Mouse (Mus musculus): ENCODE data around the gene Dffb. TPM values are rescaled to one million over a fixed set of nuclear protein-coding genes. Genes with fewer than 3 reads are reported as not detected.
A peak's percentile ranks its signal among the peaks of the same experiment; 100 is the strongest.

The Dffb gene
- polyA plus RNA-seq, 1 experiment from 2014 or later = 13.5 TPM

DNA sequence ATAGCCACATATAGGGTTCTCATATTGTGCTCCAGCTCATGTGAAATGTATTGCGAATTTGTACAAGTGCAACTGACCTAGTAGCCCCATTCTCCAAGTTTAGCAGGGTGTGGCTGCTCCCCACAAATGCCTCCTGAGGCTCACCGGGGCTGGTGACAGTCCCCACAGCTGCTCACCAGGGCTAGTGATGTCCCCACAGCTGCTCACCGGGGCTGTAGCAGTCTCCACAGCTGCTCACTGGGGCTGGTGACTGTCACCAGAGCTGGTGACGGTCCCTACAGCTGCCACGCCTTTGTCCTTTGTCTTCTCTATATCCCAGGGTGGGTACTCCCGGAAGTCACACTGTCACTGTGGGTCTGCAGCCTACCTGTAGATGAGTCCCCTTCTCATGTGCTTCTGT, 31.3 kb upstream of the Dffb start:
- Histone ChIP-seq H3K4me3 (no peak overlapping the region), H3K27me3 (ENCODE audit: poor library complexity, severe bottlenecking) (no peaks in the 10 kb centered on the region), H3K27ac (no peak overlapping the region), H3K4me1 (peaks cover 6% of the 10 kb centered on the region), H3K36me3 (replicated peaks) (peaks cover 56% of the 10 kb centered on the region), H3K9me3 (no peaks in the 10 kb centered on the region)
- no peak for DNase-seq (ENCODE audit: extremely low spot score, low spot score)
- 92% methylated on average over 6 of the region's 6 CpGs for WGBS

DNA sequence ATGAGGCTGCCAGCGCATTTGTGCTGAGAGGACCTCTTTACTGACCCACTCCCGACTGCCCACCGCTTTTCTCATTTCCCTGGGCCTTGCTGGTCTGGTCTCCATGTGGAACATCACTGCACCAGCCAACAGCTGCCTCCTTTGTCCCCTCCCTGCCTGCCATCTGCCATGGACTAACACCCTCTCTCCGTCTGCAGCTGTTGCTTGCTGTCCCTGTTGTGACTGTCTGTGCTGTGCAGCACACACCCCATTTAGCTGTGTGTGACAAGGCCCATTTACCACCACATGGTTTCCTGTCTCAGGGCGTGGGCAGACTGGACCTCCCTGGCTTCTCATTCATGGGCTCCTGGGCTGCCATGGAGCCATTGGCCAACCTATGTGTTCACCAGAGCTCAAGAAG, 30.6 kb upstream of the Dffb start:
- Histone ChIP-seq H3K4me3 (no peak overlapping the region), H3K27ac (no peak overlapping the region), H3K4me1 (no peaks in the 10 kb centered on the region), H3K9me3 (no peaks in the 10 kb centered on the region), H3K27me3 (ENCODE audit: poor library complexity, severe bottlenecking) (no peaks in the 10 kb centered on the region), H3K36me3 (replicated peaks) (peaks cover 56% of the 10 kb centered on the region)
- no peak for DNase-seq (ENCODE audit: extremely low spot score, low spot score)
- WGBS = 91% methylated on average over 5 of the region's 5 CpGs

DNA sequence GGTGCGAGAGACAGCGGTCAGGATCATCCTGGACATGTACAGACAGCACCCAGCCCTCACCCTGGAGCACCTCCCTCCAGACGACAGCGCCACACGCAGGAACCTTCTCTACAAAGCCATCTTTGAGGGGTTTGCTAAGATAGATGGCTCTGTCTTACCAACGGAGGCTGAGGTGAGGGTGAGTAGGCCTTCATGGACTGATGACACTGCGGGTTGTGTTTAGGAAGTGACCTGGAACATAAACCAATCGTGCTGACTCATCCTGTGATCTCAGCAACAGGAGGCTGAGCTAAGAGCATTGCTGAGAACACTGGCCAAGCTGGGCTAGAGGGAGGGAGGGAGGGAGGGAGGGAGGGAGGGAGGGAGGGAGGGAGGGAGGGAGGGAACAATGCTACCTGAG, 18.6 kb upstream of the Dffb start:
- no peak for DNase-seq (ENCODE audit: extremely low spot score, low spot score)
- no peak overlapping the region for H3K27ac ChIP-seq
- peaks cover 99% of the 10 kb centered on the region for H3K36me3 ChIP-seq (replicated peaks)
- no peaks in the 10 kb centered on the region for H3K9me3 ChIP-seq
- H3K4me1 ChIP-seq = no peaks in the 10 kb centered on the region
- 93% methylated on average over 8 of the region's 8 CpGs for WGBS
- H3K27me3 ChIP-seq (ENCODE audit: poor library complexity, severe bottlenecking) = no peaks in the 10 kb centered on the region
- no peak overlapping the region for H3K4me3 ChIP-seq

DNA sequence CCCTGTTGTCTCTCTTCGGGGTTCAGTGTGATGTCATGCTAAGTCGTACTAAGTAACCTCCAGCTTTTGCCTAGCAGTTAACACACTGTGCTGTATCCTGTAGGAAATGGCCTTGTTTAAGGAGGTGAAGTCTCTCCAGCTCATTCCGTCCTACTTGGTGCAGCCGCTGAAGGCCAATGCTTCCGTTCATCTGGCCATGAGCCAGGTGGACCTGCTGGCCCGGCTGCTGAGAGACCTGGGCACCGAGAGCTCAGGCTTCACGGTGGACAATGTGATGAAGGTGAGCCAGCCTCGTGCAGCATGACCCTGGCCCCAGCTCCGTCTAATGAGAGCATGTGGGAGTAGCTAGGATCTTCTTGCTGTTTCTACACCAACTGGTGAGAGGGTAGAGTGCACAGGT, 17.8 kb upstream of the Dffb start:
- H3K27ac ChIP-seq = no peak overlapping the region
- no peaks in the 10 kb centered on the region for H3K9me3 ChIP-seq
- no peak for DNase-seq (ENCODE audit: extremely low spot score, low spot score)
- WGBS = 94% methylated on average over 10 of the region's 10 CpGs
- no peaks in the 10 kb centered on the region for H3K4me1 ChIP-seq
- H3K36me3 ChIP-seq (replicated peaks) = peaks cover 99% of the 10 kb centered on the region
- no peaks in the 10 kb centered on the region for H3K27me3 ChIP-seq (ENCODE audit: poor library complexity, severe bottlenecking)
- no peak overlapping the region for H3K4me3 ChIP-seq

GRCm38 (mm10) chr4:153980470-153980869, 5.5 kb upstream of the Dffb start:
- DNase-seq (ENCODE audit: extremely low spot score, low spot score) = no peak
- Histone ChIP-seq H3K4me3 (no peak overlapping the region), H3K9me3 (no peaks in the 10 kb centered on the region), H3K4me1 (peaks cover 15% of the 10 kb centered on the region), H3K27me3 (ENCODE audit: poor library complexity, severe bottlenecking) (no peaks in the 10 kb centered on the region), H3K36me3 (replicated peaks) (peaks cover 67% of the 10 kb centered on the region), H3K27ac (no peak overlapping the region)
- 91% methylated on average over 11 of the region's 11 CpGs for WGBS

DNA sequence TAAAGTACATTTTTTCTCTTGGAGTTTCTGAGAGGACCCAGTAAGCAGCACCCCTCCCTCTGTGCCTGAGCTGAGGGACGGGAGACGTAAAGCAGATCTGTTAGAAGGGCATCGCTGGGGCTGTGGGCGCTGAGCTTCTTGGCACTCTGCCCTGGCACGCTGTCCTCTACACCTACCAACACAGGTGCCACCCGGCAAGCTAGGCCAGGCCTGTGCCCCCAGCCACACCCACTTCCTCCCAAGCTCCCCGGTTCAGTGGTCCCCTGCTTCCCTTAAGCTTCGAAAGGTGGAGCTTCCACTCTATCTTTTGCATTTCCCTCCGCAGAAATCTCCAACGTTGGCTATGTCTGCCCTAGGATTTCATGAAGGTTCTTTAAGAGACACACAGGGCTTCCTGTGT, 4.3 kb upstream of the Dffb start:
- Histone ChIP-seq H3K36me3 (replicated peaks) (peaks cover 54% of the 10 kb centered on the region), H3K4me3 (no peak overlapping the region), H3K4me1 (peaks cover 19% of the 10 kb centered on the region), H3K27me3 (ENCODE audit: poor library complexity, severe bottlenecking) (no peaks in the 10 kb centered on the region), H3K27ac (no peak overlapping the region), H3K9me3 (no peaks in the 10 kb centered on the region)
- WGBS = 93% methylated on average over 10 of the region's 10 CpGs
- DNase-seq (ENCODE audit: extremely low spot score, low spot score) = no peak

GRCm38 (mm10) chr4:153975768-153976167, 842 bp upstream of the Dffb start:
- Histone ChIP-seq H3K36me3 (replicated peaks) (peaks cover 32% of the 10 kb centered on the region), H3K27me3 (ENCODE audit: poor library complexity, severe bottlenecking) (no peaks in the 10 kb centered on the region), H3K9me3 (no peaks in the 10 kb centered on the region), H3K4me1 (peaks cover 29% of the 10 kb centered on the region), H3K4me3 (peak overlapping the region; percentile 95), H3K27ac (peak overlapping the region; percentile 90; the same call in 1 of the 2 replicates)
- DNase-seq (ENCODE audit: extremely low spot score, low spot score) = no peak
- WGBS = 43% methylated on average over 6 of the region's 6 CpGs

GRCm38 (mm10) chr4:153975292-153975662, 351 bp upstream of the Dffb start:
- under 1% methylated on average over 33 of the region's 33 CpGs for WGBS
- DNase-seq (ENCODE audit: extremely low spot score, low spot score) = no peak
- peaks cover 32% of the 10 kb centered on the region for H3K36me3 ChIP-seq (replicated peaks)
- H3K27ac ChIP-seq = peak overlapping the region; percentile 90
- peaks cover 29% of the 10 kb centered on the region for H3K4me1 ChIP-seq
- no peaks in the 10 kb centered on the region for H3K9me3 ChIP-seq
- H3K4me3 ChIP-seq = peak overlapping the region; percentile 95
- no peaks in the 10 kb centered on the region for H3K27me3 ChIP-seq (ENCODE audit: poor library complexity, severe bottlenecking)

- H3K4me1 ChIP-seq = no peaks in the 10 kb centered on the region
- peaks cover 69% of the 10 kb centered on the region for H3K36me3 ChIP-seq (replicated peaks)
- no peaks in the 10 kb centered on the region for H3K9me3 ChIP-seq
- H3K4me3 ChIP-seq = no peak overlapping the region
- no peaks in the 10 kb centered on the region for H3K27me3 ChIP-seq (ENCODE audit: poor library complexity, severe bottlenecking)
- 87% methylated on average over 2 of the region's 2 CpGs for WGBS
- H3K27ac ChIP-seq = no peak overlapping the region
- no peak for DNase-seq (ENCODE audit: extremely low spot score, low spot score)
Observed at GRCm38 (mm10) chr4:153968063-153968462, 6.9 kb downstream of the Dffb start.

GRCm38 (mm10) chr4:153967556-153967955, 7.4 kb downstream of the Dffb start:
- no peak overlapping the region for H3K27ac ChIP-seq
- no peaks in the 10 kb centered on the region for H3K4me1 ChIP-seq
- H3K4me3 ChIP-seq = no peak overlapping the region
- peaks cover 74% of the 10 kb centered on the region for H3K36me3 ChIP-seq (replicated peaks)
- H3K9me3 ChIP-seq = no peaks in the 10 kb centered on the region
- DNase-seq (ENCODE audit: extremely low spot score, low spot score) = no peak
- WGBS = 77% methylated on average over 2 of the region's 2 CpGs
- H3K27me3 ChIP-seq (ENCODE audit: poor library complexity, severe bottlenecking) = no peaks in the 10 kb centered on the region

DNA sequence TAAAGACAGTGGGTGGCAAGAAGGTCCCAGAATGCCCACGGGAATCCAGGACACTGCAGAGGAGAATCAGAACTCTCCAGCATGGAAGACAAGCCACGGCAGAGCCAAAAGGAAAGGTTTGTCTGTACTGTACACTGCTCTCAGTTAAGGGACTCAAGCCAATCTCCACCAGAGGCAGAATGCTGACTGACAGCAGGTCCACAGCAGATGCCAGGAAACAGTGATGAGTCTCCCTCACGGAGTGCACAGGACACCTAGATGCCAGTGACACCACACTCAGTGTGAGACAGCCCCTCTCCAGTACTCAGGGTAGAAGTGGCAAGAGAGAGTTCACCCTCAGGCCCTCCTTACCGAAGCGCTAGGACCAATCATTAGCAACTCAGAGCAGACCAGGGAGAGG, 8.3 kb downstream of the Dffb start:
- 90% methylated on average over 5 of the region's 5 CpGs for WGBS
- H3K4me3 ChIP-seq = no peak overlapping the region
- H3K27ac ChIP-seq = no peak overlapping the region
- no peaks in the 10 kb centered on the region for H3K4me1 ChIP-seq
- H3K27me3 ChIP-seq (ENCODE audit: poor library complexity, severe bottlenecking) = no peaks in the 10 kb centered on the region
- DNase-seq (ENCODE audit: extremely low spot score, low spot score) = no peak
- H3K9me3 ChIP-seq = no peaks in the 10 kb centered on the region
- H3K36me3 ChIP-seq (replicated peaks) = peaks cover 82% of the 10 kb centered on the region

DNA sequence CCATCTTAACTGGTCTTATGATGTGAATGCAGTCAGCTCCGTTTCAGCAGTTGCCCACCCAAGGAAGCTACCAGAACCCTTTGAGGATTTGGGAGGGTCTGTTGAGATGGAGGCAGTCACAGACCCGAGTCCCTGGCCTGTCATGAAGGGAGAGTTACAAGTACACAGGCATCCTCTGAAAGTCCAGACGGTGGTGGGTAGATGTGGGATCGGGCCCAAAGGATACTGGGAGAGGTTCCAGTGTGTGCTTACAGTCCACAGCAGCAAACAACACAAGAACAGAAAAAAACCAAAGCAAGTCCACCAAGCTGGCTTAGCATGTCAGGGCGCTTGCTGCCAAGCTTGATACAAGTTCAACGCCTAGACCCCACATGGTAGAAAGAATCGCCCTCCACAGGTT, 12.3 kb downstream of the Dffb start:
- DNase-seq (ENCODE audit: extremely low spot score, low spot score) = no peak
- Histone ChIP-seq H3K9me3 (no peaks in the 10 kb centered on the region), H3K27me3 (ENCODE audit: poor library complexity, severe bottlenecking) (no peaks in the 10 kb centered on the region), H3K4me3 (no peak overlapping the region), H3K36me3 (replicated peaks) (peaks cover 80% of the 10 kb centered on the region), H3K27ac (no peak overlapping the region), H3K4me1 (peaks cover 15% of the 10 kb centered on the region)
- 86% methylated on average over 7 of the region's 7 CpGs for WGBS

GRCm38 (mm10) chr4:153957444-153958250, 17.3 kb downstream of the Dffb start:
- Histone ChIP-seq H3K9me3 (no peaks in the 10 kb centered on the region), H3K27ac (peak overlapping the region; percentile 95), H3K36me3 (replicated peaks) (peaks cover 37% of the 10 kb centered on the region), H3K4me1 (peaks cover 22% of the 10 kb centered on the region), H3K4me3 (peak overlapping the region; percentile 77), H3K27me3 (ENCODE audit: poor library complexity, severe bottlenecking) (peaks cover 24% of the 10 kb centered on the region)
- DNase-seq (ENCODE audit: extremely low spot score, low spot score) = peak; percentile 68
- WGBS = under 1% methylated on average over 37 of the region's 37 CpGs

Measured in forebrain, embryonic 10.5 days (tissue).